Mouse (Mus musculus) heart, embryonic 10.5 days (tissue): ENCODE data around the gene Rilpl1. TPM values are rescaled to one million over a fixed set of nuclear protein-coding genes. Genes with fewer than 3 reads are reported as not detected.

Experiments used
- polyA plus RNA-seq: library from polyadenylated mRNA; unstranded; fragments of >200 nt; fragmentation: Nextera tagmentation; extraction: Ambion mirVana; gene quantifications from 2 replicates; pipeline ENCODE4 v1.2.1, GENCODE M21; 2016

Rilpl1 gene
- polyA plus RNA-seq, 1 experiment from 2014 or later: 25.5 TPM

Other genes with a start within 250 kb of the Rilpl1 start
- gene Mphosph9, start 203.4 kb downstream of the Rilpl1 start, polyA plus RNA-seq: 15.6 and 20.5 TPM in 2 replicates
- gene 2810006K23Rik, start 203.3 kb downstream of the Rilpl1 start, polyA plus RNA-seq: 22.1 and 22.9 TPM in 2 replicates
- 34.4 and 43.7 TPM in 2 replicates for gene Cdk2ap1, start 168.3 kb downstream of the Rilpl1 start, polyA plus RNA-seq
- 74.4 and 80.5 TPM in 2 replicates for gene Sbno1, start 105.4 kb downstream of the Rilpl1 start, polyA plus RNA-seq
- 49.6 and 54.5 TPM in 2 replicates for gene Kmt5a, start 91.5 kb downstream of the Rilpl1 start, polyA plus RNA-seq
- gene Rilpl2, start 53.0 kb downstream of the Rilpl1 start, polyA plus RNA-seq: 13.3 and 18.3 TPM in 2 replicates
- gene Snrnp35, start 48.3 kb downstream of the Rilpl1 start, polyA plus RNA-seq: 25.5 and 26.8 TPM in 2 replicates
- gene Tmed2, start 9.3 kb upstream of the Rilpl1 start, polyA plus RNA-seq: 523 and 570 TPM in 2 replicates
- gene Ddx55, start 21.5 kb upstream of the Rilpl1 start, polyA plus RNA-seq: 11.4 and 13.0 TPM in 2 replicates
- gene Eif2b1, start 47.7 kb upstream of the Rilpl1 start, polyA plus RNA-seq: 73.6 and 88.1 TPM in 2 replicates
- 48.7 and 69.2 TPM in 2 replicates for gene Gtf2h3, start 47.7 kb upstream of the Rilpl1 start, polyA plus RNA-seq
- gene Atp6v0a2, start 97.2 kb upstream of the Rilpl1 start, polyA plus RNA-seq: 40.0 and 43.6 TPM in 2 replicates
- gene Dnah10, start 193.7 kb upstream of the Rilpl1 start, polyA plus RNA-seq: 0.04 and 0.09 TPM in 2 replicates